Mouse (Mus musculus) cerebellum, postnatal 25 days (tissue): ENCODE data around the gene Gm20425.

Source experiments
- DNase-seq, 2 experiments: peaks; one replicate each; pipeline ENCODE4 v3.0.0; 2021; ENCODE audit warnings: mixed read lengths in 2 of 2

Gene Gm20425

DNA sequence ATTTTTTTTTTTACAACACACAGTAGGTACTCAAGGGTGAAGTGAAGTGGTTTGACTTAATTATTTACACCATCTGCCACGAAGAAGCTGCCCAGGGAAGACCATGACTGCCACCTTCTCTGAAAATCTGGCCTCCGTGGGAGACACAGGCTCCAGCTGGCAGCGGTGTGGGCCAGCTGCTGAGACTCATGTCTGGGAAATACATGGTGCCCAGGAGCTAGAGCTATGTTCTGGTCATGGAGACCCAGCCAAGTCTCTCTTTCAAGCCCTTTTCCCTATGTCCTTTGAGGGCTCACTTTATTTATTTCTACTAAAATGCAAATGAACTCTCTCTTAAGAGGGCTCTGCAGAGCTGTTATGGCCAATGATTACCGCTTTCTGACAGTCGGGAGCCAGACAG is 76.8 kb downstream of the Gm20425 start:
- DNase-seq, result peak in 1 of 2 experiments; percentile 54

DNA sequence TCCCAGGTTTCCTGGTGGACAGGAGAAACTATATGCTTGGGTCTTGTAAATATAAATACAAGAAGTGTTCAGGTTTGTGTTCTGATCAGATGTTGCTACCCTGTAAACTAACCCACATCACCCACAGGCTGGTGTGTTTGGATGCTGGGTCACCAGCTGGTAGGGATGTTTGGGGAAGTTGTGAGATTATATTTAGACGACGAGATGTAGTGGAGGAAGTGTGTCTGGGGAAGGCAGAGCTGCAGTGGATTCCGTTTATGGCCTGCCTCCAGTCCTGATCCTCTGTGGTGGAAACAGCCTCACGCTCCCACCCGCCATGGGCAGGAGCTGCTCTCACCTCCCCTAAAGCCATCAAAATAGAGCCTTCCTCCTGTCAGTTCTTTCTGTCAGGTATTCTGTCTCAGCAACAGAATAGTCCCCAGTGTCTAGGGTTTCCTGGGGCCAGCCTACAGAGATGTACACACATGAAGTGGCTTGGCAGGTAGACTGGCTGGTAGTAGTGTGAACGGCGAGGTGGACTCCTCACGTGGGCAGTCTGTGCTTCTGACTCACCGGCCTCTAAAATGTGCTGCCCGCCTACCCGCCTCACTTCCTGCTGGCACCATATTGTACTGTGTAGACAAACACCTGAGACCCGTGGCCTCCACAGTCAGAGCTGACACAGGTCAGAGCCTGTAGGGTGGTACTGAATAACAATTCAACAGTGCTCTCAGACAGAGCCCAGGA is 80.9 kb downstream of the Gm20425 start:
- DNase-seq, result no peak

DNA sequence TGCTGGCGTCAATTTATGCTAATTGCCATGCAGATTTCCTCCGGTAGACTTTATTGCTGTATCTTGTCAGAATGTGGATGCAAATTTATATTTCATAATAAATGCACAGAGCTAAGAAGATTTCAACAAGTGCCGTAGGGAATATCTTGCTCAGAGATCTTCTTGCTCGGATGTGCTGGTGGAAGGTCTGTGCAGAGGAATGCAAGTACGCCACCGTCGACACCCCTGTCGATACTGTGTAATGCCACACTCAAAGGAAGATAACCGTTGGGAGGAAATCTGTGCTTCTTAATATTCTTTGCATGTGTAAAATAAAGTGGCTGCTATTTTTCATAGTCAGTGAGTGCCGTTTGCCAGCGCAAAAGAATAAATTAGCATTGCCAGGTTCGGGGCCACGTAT is 83.0 kb downstream of the Gm20425 start:
- no peak for DNase-seq

DNA sequence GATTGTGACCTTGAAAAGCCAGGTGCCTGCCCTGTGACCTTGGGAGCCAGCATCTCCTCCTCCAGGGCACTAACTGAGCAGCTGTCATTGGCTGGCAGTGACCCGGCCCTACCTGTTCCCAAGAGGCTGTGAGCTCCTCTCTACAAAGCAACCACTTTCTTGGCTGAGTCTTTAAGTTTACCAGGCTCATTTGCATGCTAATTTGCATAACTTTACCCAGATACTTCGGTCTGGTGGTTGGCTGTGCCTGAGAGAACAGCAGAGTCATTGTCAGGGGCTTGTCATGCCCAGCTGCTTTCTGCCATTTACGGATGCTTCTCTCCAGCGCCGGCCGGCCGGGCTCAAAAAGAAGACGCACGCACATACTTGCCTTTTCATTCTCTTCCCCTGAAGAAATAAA is 83.4 kb downstream of the Gm20425 start:
- DNase-seq, result no peak

DNA sequence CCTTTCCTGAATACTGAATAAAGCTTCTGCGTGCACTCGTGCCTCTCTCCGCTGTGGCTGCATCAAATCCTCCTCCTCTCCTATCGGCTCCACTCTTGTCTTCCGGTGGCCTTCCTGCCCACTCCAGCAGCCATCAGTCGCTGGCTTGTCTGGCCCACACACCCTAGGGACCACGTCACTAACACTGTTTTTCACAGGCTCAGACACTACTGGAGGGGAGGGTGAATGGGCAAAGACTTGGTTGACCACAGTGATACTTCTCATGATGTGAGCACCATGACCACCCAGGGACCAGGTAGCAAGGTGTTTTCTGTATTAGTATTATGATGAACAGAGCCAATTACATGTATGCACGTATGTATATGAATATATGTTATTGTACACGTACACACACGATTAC is 83.8 kb downstream of the Gm20425 start:
- DNase-seq, result no peak

DNA sequence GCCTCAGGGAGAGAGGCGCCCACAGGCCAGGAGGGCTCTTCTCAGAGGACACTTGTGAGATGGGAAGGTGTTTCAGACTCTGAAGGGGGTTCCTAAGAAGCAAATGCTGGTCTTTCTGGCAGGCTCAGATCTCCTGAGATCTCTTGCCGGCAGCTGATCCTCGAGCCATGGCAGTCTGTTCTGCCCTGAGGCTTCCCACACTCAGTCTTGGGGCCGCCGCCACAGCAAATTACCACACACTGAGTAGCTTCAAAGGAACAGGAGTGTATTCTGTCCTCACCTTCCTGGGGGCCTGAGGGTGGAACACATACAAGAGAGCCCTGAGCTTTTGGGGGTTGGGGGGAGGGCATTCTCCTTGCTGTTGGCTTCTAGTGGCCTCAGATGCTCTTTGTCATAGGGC is 84.8 kb downstream of the Gm20425 start:
- no peak for DNase-seq

DNA sequence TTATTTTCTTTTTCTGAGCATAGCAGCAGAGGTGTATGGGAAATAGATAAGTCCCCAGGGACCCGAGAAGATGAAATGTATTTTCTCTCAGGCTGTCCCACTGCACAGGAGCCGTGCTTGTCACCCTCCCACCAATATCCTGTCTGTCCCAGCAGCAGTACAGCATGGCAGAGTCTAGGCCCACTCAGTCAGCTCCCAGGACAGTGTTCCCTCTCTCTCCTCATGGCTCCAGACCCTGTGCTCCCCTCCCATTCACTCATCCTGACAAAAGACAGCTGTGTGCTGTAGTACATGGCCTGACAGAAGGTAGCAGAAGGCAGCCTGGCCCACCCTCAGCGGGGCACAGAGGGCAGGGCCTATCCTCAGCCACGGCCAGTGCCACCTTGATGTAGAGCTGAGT is 86.2 kb downstream of the Gm20425 start:
- DNase-seq, result no peak

DNA sequence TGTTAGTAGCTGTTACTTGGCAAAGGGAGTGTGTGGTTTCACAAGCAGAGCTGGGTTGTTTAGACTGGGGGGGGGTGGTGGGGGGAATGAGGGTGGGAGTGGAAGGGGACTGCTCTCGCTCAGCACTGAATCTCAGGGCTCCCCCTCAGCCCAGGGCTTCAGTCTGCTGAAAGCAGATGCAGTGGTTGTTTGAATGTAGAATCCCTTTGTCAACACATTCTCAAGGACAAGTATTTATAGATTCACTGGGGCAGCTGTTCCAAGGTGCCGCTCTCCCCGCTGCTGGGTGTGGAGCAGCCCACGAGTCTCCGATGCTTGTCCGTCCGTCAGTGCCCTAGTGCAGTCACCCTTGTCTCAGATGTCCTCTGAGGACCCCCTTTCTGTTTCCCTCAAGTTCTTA is 88.8 kb downstream of the Gm20425 start:
- DNase-seq, result no peak

DNA sequence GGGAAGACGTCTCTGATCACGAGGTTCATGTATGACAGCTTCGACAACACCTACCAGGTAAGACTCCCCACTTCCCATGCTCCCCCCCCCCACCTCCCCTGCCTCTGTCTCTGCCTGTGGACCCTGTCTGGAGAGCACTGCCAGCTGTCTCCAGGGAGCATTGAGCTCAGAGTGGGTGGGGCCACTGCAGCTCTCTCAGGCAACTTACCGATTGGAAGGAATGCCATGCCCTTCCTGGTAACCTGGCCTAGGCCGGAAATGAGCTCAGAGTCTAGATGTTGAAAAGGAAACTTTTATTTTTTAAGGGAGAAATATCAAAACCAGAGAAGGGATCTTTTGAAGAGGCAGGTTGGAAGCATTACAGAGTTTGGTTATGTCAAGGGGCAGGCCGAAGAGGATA is 89.7 kb downstream of the Gm20425 start:
- DNase-seq, result no peak
